Mouse (Mus musculus): Measurements from ENCODE around the gene Ociad2. TPM values are rescaled to one million over a fixed set of nuclear protein-coding genes. Genes with fewer than 3 reads are reported as not detected.

Gene Ociad2
- total RNA-seq (2022) = 10 to 100 TPM; 25.6 to 40.4 (median 38.7) TPM

DNA sequence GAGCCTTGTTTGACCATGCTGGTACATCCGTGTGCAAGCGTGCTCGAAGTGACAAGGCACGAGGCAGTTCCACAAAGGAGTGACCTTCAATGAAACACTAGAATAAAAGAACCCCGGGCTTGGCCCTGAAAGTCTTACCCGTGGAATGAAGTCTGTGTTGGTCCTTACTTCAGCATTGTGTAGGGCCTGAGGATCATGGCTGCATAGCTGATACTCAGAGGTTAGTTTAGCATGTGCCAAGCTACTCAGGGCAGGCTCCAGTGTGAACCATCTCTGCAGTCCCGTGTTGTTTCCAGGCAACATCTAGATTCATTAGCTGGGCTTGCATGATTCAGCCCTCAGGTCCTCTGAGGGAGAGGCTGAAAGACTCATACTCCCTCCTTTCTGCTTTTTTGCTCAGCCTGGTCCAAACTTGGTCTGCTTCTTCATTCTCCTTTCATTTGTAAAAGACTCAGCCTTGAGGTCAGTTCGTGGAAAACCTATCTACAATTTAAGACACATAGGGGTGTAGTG lies at the start of gene Ociad2:
TSS of gene Ociad2 (minus strand) at position 306 of the 513 bp plus-strand sequence.
- DNase-seq = no peak

- no peak for DNase-seq
These were observed 42.8 kb upstream of the Ociad2 start for GRCm38 (mm10) chr5:73383647-73383970.

DNA sequence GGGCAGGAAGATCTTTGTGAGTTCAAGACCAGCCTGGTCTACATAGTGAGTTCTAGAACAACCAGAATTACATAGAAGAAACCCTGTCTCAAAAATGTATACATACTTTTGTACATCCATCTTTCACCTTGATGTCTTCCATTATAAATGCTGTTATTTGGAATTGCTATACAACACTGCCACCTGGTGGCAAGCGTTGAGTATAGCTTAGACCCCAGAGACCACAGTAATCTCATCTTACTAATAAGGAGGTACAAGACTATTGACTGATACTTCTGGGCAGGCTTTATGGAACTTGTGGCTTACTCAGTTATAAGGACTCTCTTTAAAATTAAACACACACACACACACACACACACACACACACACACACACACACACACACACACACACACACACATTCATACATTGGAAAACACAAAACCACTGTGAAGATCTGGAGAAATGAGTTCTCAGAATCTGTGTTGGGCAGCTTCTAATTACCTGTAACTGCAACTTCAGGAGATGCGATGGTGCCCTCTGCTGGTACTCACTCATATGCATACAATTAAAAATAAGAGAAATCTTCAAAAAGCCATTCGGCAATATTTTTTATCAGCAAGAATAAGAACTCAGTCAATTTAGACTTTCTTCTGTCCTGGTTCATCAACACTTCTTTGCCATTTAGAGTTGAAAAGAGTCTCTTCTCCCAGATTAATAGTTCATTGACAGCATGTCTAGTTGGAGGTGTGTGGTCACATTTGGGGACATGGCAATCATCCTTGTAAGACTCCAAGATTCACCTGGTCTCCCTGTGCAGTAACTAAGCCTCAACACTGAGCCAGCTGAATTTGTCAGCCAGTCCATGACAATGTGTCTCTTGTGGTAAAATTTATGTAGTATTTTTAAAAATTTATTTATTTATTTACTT lies 42.2 kb upstream of the Ociad2 start:
- DNase-seq = peak; percentile 21

DNA sequence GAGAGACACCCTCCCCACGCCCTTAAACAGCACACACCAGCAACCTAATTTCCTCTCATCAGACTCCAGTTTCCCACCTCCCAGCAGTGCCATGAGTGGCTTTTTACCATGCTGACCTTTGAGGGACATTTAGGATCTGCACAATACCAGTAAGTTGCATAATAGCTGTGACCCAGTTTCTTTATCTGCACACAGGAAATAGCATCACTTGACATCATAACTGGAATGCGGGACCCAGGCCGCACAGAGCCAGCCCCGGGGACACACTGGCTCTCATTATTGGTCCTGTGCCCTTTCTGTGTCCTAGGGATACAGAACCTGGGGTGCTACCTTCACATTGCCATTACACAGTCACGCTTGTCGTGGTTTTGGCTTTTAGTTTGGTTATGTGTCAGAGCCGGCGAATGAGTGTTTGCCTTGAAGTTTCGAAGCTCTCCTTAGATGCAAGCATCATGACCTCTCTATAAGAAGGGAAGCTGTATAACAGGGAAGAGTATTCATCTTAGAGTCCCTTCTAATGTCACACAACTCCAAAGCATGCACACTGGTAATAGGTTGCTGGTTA lies 41.2 kb upstream of the Ociad2 start:
- no peak for DNase-seq

DNA sequence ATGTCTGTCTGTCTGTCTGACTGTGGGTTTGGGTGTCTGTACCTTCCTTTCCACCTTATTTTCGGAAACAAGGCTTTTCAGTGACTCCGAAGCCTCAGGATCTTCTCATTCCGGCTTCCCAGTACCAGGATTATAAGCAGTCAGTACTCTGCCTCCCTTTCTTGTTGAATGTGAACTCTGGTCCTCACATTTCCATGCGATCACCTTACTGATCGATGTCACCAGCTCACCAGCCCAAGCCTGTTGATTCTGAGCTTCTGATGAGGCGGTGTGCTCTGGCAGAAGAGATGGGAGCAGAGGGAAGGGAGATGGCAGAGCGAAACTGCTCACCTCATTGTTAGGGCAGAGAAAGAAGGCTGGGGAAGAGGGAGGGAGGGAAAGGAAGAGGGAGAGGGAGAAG lies 40.7 kb upstream of the Ociad2 start:
- no peak for DNase-seq

DNA sequence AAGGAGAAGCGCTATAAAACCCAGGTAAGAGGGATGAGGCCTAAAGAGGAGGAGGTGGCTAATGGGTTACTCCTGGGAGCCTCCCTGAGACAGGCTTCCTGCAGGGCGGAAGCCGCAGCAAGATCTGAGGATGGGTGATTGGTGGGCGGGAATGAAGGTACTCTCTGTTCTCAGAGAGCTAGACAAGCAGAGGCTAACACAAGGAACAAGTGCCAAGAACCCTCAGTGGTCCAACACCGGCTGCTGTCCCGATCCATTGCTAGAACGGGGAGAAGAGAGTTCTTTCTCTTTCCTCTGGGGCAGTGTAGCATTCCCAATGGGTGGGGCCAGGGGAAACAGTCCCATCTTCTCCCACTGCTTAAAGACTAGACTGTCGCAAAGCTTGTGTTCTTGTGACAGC lies 40.0 kb upstream of the Ociad2 start:
- no peak for DNase-seq

- DNase-seq = peak; percentile 61
These were observed 39.1 kb upstream of the Ociad2 start for GRCm38 (mm10) chr5:73379908-73380307.

DNA sequence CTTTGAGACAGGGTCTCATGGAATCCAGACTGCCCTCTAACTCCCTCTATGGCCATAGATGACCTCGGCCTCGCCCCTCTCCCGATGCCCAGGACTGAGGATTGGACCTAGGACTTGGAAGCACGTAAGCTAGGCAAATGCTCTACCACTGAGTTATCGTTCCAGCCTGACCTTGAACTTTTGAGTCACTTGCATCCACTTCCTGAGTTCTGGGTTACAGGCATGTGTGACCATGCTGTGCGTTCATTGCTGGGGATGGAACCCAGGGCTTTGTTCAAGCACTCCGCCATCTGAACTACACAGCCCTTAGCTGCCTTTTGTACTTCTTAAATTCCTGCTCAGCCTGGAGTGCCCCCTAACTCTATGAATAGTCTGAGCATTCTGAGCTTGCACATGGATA lies 35.7 kb upstream of the Ociad2 start:
- DNase-seq = no peak

DNA sequence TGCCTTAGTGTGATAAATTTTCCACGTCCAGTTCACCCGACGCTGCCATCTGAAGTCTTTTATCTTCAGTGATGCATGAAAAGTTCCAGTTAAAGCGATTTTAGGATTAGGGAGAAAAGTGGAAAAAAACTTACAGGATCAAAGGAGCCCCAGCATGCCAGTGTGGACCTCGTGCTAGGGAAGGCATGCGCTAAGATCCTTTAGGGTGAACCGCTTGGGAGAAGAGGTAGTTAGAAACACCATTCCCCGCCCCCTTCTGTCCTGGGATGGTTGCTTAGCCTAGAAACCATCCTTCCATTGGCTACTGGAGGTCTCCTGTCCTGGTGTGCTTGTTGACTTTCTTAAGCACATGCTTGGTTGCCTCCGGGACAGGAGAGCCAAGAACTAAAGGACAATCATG lies 35.2 kb upstream of the Ociad2 start:
- DNase-seq = no peak

DNA sequence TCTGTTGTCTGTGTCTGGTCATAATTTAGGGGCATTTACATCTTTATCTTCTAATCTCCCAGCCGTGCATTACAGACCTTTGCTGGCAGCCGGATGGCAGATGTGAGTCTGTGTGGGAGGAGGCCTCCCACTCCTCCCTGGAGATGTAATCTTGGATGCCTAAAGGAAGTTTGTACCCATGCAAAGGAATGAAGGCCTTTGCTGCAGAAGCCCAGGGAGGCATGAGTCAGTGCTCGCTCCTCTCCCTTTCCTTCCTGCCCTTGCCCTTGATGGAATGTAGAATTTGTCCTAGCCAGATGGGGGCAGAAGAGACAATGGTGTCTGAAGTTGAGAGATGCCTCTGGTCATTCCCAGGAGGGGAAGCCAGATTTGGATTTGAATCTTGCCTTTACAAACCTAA lies 32.4 kb upstream of the Ociad2 start:
- no peak for DNase-seq

GRCm38 (mm10) chr5:73372601-73373000 lies 31.8 kb upstream of the Ociad2 start:
- no peak for DNase-seq

- no peak for DNase-seq
These were observed 28.9 kb upstream of the Ociad2 start for GRCm38 (mm10) chr5:73369731-73370130.

DNA sequence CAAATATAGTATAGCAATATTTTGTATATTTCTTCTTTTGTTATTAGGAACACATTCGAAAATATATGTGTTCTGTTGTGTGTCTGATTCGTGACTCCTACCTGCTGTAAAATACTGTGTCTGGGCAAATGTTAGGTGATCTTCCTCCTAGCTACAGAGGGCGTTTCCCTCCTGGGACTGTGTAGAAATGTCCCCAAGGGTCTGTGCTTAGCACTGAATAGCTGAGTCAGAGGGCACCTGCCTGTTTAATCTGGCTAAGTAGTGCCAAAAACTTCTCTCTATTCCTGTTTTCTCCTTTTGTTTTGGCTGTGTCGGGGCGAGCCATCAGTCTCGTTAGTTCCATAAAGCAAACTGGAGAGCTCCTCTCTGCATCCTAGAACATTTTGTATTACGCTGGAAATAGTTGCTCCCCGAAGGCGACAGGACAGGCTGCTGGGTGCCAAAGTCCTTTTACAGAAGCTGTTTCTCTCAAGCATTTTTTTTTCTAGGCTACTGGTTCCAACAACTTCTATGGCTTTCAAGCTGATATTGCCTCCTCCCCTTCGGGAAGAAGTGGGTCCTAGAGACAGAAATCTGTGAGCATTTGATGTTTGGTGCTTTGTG lies 28.1 kb upstream of the Ociad2 start:
- no peak for DNase-seq

- DNase-seq = no peak
These were observed 27.1 kb upstream of the Ociad2 start for GRCm38 (mm10) chr5:73367906-73368305.

GRCm38 (mm10) chr5:73364107-73364864 lies 23.5 kb upstream of the Ociad2 start:
- DNase-seq = no peak

DNA sequence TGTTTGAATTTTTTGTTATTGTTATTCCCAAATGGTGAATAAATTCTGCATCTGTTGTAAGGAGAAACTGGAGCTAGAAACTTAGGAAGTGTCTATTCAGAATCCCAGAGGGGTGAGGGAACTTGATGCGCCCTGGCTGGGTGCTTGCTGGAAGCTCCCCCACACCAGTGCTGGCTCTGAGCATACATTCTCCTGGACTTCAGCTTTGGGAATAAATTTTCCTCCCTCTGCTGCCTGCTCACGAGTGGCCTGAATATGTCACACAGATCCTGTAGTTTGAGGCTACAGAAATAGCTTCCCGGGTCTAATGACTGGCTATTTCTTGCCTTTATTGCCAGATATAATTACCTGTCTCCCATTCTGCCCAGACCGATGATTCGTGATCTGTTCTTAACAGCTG lies 22.0 kb upstream of the Ociad2 start:
- DNase-seq = no peak

GRCm38 (mm10) chr5:73362338-73362737 lies 21.5 kb upstream of the Ociad2 start:
- no peak for DNase-seq

DNA sequence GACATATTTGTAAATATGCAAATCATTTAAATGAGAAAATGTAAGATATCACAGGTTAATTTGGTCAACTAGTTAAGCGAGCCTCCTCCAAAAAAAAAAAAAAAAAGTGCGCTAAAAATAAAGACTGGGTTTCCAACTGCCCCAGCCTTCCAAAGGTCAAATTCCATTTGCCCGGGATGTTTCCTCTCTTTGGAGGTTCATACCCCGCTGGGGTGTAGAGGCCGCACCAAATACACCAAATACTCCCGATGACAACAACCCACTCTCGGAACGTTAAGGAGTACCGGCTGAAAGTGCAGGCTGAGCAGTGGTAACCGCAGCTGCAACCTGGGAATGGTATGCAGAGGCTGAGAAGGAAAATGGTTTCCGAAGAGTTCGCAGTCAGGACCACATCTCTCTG lies 19.4 kb upstream of the Ociad2 start:
- no peak for DNase-seq

- DNase-seq = no peak
These were observed 18.9 kb upstream of the Ociad2 start for GRCm38 (mm10) chr5:73359752-73360141.

DNA sequence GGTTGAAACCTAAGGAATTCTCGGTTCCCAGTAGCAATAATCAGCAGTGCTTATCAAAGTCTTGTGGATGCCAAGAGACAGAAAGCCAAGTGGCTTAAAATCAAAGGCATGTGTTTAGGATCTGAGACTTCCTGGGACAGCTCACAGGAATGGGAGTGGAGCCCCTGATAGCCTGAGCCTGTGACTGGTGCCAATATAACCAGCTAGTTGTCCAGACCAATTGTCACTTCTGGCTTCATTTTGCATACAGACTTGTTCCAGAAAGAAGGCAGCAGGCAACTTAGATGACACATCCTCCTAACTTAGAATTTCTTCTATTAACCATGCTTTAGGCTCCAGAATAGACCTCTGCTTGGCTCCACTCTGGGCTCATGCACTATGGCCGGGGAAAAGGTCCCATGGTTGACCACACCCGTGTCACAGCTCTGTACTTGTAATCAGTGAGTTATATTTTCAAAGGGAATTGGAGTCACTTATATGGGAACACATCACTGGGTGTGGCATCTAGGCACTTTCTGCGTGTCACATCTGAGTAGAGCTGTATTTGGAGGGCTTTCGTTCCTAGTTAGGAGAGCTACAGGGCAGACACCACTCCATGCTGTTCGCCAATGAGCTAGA lies 18.4 kb upstream of the Ociad2 start:
- no peak for DNase-seq

DNA sequence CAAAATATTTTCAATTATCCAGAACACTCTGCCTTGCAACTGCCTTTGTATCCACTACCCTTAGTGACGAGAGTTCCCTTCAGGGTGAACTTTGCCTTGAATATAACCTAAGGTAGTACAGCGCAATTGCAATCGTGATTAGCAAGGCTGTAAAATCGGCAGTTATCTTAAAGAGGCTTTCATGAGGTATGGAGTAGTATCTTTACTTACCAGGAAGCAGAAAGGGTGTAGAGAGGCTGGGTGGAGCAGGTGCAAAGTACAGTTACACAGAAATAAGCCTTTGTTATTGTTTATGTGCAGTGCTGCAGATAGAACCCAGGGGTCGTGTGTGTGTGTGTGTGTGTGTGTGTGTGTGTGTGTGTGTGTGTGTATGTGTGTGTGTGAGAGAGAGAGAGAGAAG lies 14.6 kb upstream of the Ociad2 start:
- no peak for DNase-seq

DNA sequence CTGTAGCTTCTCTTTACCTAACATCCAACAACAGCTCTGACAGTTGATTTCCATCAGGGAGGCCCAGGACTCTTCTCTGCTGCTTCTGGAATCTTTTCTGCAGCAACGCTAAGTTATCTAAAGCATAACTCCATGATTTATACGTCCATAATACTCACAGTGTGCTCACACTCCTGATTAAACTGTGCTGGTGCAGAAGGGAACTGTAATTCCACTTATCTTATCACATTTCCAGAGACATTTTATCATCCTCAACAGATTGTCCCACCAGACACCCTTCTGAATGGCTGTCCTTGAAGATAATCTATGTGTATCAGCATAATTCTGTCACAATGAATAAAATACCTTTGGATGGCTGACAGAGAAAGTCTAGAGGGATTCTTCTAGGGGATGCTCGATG lies 13.2 kb upstream of the Ociad2 start:
- DNase-seq = no peak

- DNase-seq = no peak
These were observed 12.7 kb upstream of the Ociad2 start for GRCm38 (mm10) chr5:73353519-73353918.
